Mouse (Mus musculus): ENCODE measurements around the gene Rel. TPM values are rescaled to one million over a fixed set of nuclear protein-coding genes. Genes with fewer than 3 reads are reported as not detected.
"Not testable (repeated sequence)": the region's sequence is repeated elsewhere in the genome, so short reads cannot be mapped to it uniquely, and the experiment has no call there.

Gene Rel
- 1.2 and 1.3 TPM in 2 replicates for polyA plus RNA-seq (2015; fragmentation: Nextera tagmentation; extraction: Ambion mirVana)

- Histone ChIP-seq H3K36me3 (no peaks in the 10 kb centered on the region), H3K4me2 (peak within 1 kb of the TSS; percentile 65), H3K9ac (peak within 1 kb of the TSS; percentile 62), H3K27ac (peak within 1 kb of the TSS; percentile 98), H3K4me3 (replicated peaks) (peak within 1 kb of the TSS; percentile 81), H3K27me3 (replicated peaks) (no peaks in the 10 kb centered on the region), H3K9me3 (no peaks in the 10 kb centered on the region), H3K4me1 (no peaks in the 10 kb centered on the region)
- under 1% methylated on average over 65 of the region's 88 CpGs for WGBS
- peak; percentile 93 for ATAC-seq (ENCODE audit: insufficient read depth, low FRiP score, low read depth)
Measured at GRCm38 (mm10) chr11:23770760-23771506, at the start of gene Rel. Gene Rel, minus strand, starts transcription at chr11:23770970.

GRCm38 (mm10) chr11:23818745-23819144 lies 48.0 kb upstream of the Rel start:
- no peak overlapping the region for H3K9ac ChIP-seq
- no peak overlapping the region for H3K4me3 ChIP-seq (replicated peaks)
- WGBS = 74% methylated on average over 1 of the region's 1 CpGs
- H3K9me3 ChIP-seq = no peaks in the 10 kb centered on the region
- no peaks in the 10 kb centered on the region for H3K27me3 ChIP-seq (replicated peaks)
- H3K4me2 ChIP-seq = no peak overlapping the region
- H3K36me3 ChIP-seq = no peaks in the 10 kb centered on the region
- H3K4me1 ChIP-seq = no peaks in the 10 kb centered on the region
- no peak overlapping the region for H3K27ac ChIP-seq
- ATAC-seq (ENCODE audit: insufficient read depth, low FRiP score, low read depth) = no peak

DNA sequence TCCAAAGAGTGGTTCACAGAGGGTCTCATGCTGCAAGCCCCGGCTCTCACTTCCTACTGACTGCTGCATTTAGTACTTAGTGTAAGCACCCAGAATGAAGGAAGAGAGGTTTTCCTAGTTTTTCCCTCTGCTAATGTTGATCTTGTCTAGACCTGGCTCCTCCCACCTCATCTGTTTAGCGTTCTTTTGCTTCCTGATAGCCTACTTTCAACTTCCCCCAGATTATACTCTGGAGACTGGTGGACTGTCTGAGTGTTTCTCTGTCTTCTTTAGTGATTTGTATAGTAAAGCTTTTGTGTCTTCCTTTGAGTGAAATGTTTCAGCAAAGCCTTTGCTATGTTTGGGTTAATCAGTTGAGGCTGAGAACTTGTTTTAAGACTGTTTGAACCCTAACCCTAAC lies 40.0 kb upstream of the Rel start:
- H3K4me2 ChIP-seq = no peak overlapping the region
- H3K9ac ChIP-seq = no peak overlapping the region
- no peak for ATAC-seq (ENCODE audit: insufficient read depth, low FRiP score, low read depth)
- H3K4me3 ChIP-seq (replicated peaks) = no peak overlapping the region
- H3K27me3 ChIP-seq (replicated peaks) = no peaks in the 10 kb centered on the region
- WGBS = 49% methylated on average over 2 of the region's 2 CpGs
- H3K36me3 ChIP-seq = no peaks in the 10 kb centered on the region
- no peak overlapping the region for H3K27ac ChIP-seq
- H3K9me3 ChIP-seq = no peaks in the 10 kb centered on the region
- no peaks in the 10 kb centered on the region for H3K4me1 ChIP-seq

DNA sequence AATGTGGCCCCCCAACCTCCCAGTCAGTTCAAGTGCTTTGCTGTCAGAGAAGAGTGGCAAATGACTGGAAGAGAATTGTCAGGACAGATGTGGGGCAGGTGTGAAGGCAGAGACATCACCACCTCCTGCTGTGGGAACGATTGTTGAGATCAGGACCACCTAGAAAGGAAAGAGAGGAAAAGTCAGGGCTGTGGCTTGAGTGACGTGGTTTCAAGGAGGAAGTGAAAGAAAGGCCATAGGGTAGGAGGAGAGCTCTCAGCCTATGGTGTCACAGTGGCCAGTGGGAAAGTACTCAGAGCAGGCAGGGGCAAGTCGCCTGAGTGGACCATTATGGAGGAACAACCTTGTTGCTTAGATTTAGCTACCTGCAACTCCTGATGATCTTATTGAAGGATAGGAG lies 34.9 kb upstream of the Rel start:
- 59% methylated on average over 3 of the region's 3 CpGs for WGBS
- Histone ChIP-seq H3K4me1 (no peaks in the 10 kb centered on the region), H3K4me2 (no peak overlapping the region), H3K36me3 (no peaks in the 10 kb centered on the region), H3K9ac (no peak overlapping the region), H3K27ac (no peak overlapping the region), H3K4me3 (replicated peaks) (no peak overlapping the region), H3K27me3 (replicated peaks) (no peaks in the 10 kb centered on the region), H3K9me3 (no peaks in the 10 kb centered on the region)
- no peak for ATAC-seq (ENCODE audit: insufficient read depth, low FRiP score, low read depth)

GRCm38 (mm10) chr11:23803136-23803535 lies 32.4 kb upstream of the Rel start:
- Histone ChIP-seq H3K27ac (no peak overlapping the region), H3K4me3 (replicated peaks) (no peak overlapping the region), H3K27me3 (replicated peaks) (no peaks in the 10 kb centered on the region), H3K4me2 (no peak overlapping the region), H3K9me3 (no peaks in the 10 kb centered on the region), H3K9ac (no peak overlapping the region), H3K4me1 (no peaks in the 10 kb centered on the region), H3K36me3 (no peaks in the 10 kb centered on the region)
- 60% methylated on average over 7 of the region's 7 CpGs for WGBS
- ATAC-seq (ENCODE audit: insufficient read depth, low FRiP score, low read depth) = no peak

DNA sequence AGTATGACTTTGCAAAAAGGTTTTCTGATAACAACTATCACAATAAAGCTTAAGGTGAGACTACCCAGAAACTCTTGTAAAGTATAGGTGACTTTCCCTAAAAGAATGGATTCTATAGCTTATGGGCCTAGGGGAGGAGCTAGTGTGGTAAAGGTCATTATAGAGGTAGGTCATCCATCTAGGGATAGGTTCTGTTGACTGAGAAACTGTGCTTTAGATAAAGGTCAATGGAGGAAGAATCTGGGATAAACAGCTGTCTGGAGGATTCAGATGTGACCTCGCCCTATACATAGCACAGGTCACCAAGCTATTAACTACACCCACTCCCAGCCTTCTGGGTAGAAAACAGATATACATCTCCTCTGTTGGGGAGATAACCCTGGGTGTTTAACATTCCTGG lies 31.5 kb upstream of the Rel start:
- no peaks in the 10 kb centered on the region for H3K27me3 ChIP-seq (replicated peaks)
- no peak overlapping the region for H3K27ac ChIP-seq
- H3K4me3 ChIP-seq (replicated peaks) = no peak overlapping the region
- H3K36me3 ChIP-seq = no peaks in the 10 kb centered on the region
- no peaks in the 10 kb centered on the region for H3K4me1 ChIP-seq
- no peak overlapping the region for H3K9ac ChIP-seq
- no peaks in the 10 kb centered on the region for H3K9me3 ChIP-seq
- ATAC-seq (ENCODE audit: insufficient read depth, low FRiP score, low read depth) = no peak
- WGBS = 50% methylated on average over 1 of the region's 1 CpGs
- no peak overlapping the region for H3K4me2 ChIP-seq

- no peak for ATAC-seq (ENCODE audit: insufficient read depth, low FRiP score, low read depth)
- Histone ChIP-seq H3K27me3 (replicated peaks) (no peaks in the 10 kb centered on the region), H3K4me1 (no peaks in the 10 kb centered on the region), H3K27ac (no peak overlapping the region), H3K4me3 (replicated peaks) (no peak overlapping the region), H3K9ac (no peak overlapping the region), H3K4me2 (no peak overlapping the region), H3K36me3 (no peaks in the 10 kb centered on the region), H3K9me3 (no peaks in the 10 kb centered on the region)
- WGBS = 54% methylated on average over 7 of the region's 7 CpGs
Measured at GRCm38 (mm10) chr11:23801851-23802250, 31.1 kb upstream of the Rel start.

GRCm38 (mm10) chr11:23783677-23784076 lies 12.9 kb upstream of the Rel start:
- not testable (repeated sequence) for H3K9ac ChIP-seq; H3K27me3 ChIP-seq (replicated peaks); H3K4me3 ChIP-seq (replicated peaks); ATAC-seq (ENCODE audit: insufficient read depth, low FRiP score, low read depth); H3K4me2 ChIP-seq; H3K4me1 ChIP-seq; H3K27ac ChIP-seq; H3K36me3 ChIP-seq; H3K9me3 ChIP-seq
- 86% methylated on average over 5 of the region's 5 CpGs for WGBS

DNA sequence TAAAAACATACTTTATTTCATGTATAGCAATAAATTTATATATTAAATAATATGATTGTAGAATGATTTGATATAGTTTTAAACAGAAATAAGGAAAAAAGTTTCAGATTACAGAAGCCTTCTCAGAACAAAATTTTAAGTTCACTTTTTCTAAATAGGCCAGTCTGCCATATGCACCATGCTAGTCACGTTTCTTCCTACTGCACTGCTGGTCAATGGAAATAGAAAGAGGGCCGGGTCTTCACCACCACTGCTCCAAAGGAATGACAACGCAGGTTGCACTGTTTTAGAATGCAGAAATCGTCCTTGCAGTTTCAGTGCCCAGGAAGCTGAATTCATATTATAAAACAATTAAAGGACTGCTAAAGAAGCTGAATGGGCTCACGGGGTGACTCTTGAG lies 12.3 kb upstream of the Rel start:
- WGBS = 81% methylated on average over 5 of the region's 5 CpGs
- H3K27ac ChIP-seq = no peak overlapping the region
- ATAC-seq (ENCODE audit: insufficient read depth, low FRiP score, low read depth) = no peak
- H3K4me2 ChIP-seq = no peak overlapping the region
- no peaks in the 10 kb centered on the region for H3K36me3 ChIP-seq
- no peak overlapping the region for H3K4me3 ChIP-seq (replicated peaks)
- H3K4me1 ChIP-seq = no peaks in the 10 kb centered on the region
- H3K27me3 ChIP-seq (replicated peaks) = no peaks in the 10 kb centered on the region
- H3K9me3 ChIP-seq = no peaks in the 10 kb centered on the region
- H3K9ac ChIP-seq = no peak overlapping the region

DNA sequence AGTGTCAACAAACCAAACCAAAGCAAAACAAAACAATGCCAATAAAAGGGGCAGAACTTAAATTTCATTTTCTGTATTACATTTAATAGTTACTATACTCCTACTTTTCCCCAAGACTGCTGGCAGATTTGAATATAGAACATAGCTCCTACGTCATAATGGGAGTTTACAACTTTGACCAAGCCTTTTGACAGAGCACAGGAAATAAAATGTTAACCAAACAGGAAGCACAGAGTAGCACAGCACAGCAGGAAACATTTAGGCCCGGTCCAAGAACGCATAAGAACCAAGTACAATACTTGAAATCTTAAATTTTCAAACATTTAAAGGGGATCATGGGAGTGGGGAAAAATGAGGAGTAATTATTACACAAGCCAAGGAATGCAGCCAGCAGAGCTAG lies 11.3 kb upstream of the Rel start:
- Histone ChIP-seq H3K36me3 (no peaks in the 10 kb centered on the region), H3K27ac (no peak overlapping the region), H3K9ac (no peak overlapping the region), H3K27me3 (replicated peaks) (no peaks in the 10 kb centered on the region), H3K4me1 (no peaks in the 10 kb centered on the region), H3K9me3 (no peaks in the 10 kb centered on the region), H3K4me2 (no peak overlapping the region), H3K4me3 (replicated peaks) (no peak overlapping the region)
- 65% methylated on average over 3 of the region's 3 CpGs for WGBS
- no peak for ATAC-seq (ENCODE audit: insufficient read depth, low FRiP score, low read depth)

GRCm38 (mm10) chr11:23778787-23779201 lies 8.0 kb upstream of the Rel start:
- Histone ChIP-seq H3K36me3 (no peaks in the 10 kb centered on the region), H3K27ac (no peak overlapping the region), H3K4me3 (replicated peaks) (no peak overlapping the region), H3K9ac (no peak overlapping the region), H3K4me1 (no peaks in the 10 kb centered on the region), H3K9me3 (no peaks in the 10 kb centered on the region), H3K4me2 (no peak overlapping the region), H3K27me3 (replicated peaks) (no peaks in the 10 kb centered on the region)
- WGBS = 80% methylated on average over 8 of the region's 8 CpGs
- no peak for ATAC-seq (ENCODE audit: insufficient read depth, low FRiP score, low read depth)

- H3K4me2 ChIP-seq = no peak overlapping the region
- no peak overlapping the region for H3K27ac ChIP-seq
- ATAC-seq (ENCODE audit: insufficient read depth, low FRiP score, low read depth) = no peak
- H3K4me3 ChIP-seq (replicated peaks) = no peak overlapping the region
- H3K9ac ChIP-seq = no peak overlapping the region
- H3K4me1 ChIP-seq = no peaks in the 10 kb centered on the region
- WGBS = 32% methylated on average over 1 of the region's 1 CpGs
- H3K9me3 ChIP-seq = no peaks in the 10 kb centered on the region
- no peaks in the 10 kb centered on the region for H3K27me3 ChIP-seq (replicated peaks)
- no peaks in the 10 kb centered on the region for H3K36me3 ChIP-seq
Measured at GRCm38 (mm10) chr11:23772471-23772870, 1.7 kb upstream of the Rel start.

Data from stomach, embryonic 15.5 days (tissue).